Mouse (Mus musculus) embryonic fibroblast, embryonic 13.5 days (primary cell): ENCODE results near the gene Polh.

Source experiments
- CTCF ChIP-seq: IDR thresholded peaks from 2 replicates; pipeline ENCODE4 v1.5.1; 2011; ENCODE audit warnings: mild to moderate bottlenecking, control low read depth, low read length, moderate library complexity, borderline replicate concordance; ENCODE audit not compliant: insufficient read depth
- POLR2A ChIP-seq: IDR thresholded peaks from 2 replicates; pipeline ENCODE4 v1.6.1; 2011; ENCODE audit warnings: low read depth, mild to moderate bottlenecking, control low read depth, low read length, moderate library complexity

DNA sequence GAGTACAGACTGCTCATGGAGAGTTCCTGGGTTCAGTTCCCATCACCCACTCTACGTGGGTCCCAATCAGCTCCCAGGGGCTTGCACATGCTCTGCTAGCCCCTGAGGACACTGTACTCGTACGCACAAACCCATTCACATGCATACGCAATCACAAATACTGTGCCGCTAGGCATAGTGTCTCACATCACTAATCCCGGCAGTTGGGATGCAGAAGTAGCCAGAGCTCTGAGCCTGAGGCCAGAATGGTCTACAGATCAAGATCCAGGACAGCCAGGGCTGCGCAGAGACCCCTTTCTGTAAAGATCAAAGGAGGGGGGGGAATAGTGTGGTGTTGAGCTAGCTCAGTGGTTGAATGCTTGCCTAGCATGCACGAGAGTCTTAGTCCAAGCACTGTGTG lies 45.3 kb downstream of the Polh start:
- no peak for TF ChIP-seq CTCF
- TF ChIP-seq POLR2A = no peak
